Mouse (Mus musculus) ES-E14 (cell line): ENCODE measurements around the gene Slc38a1. TPM values are rescaled to one million over a fixed set of nuclear protein-coding genes. Genes with fewer than 3 reads are reported as not detected.

ENCODE experiments used
- DNase-seq: peaks from one replicate; pipeline ENCODE4 v3.0.0-alpha.2; 2013; ENCODE audit warnings: low read depth, low spot score
- H3K27ac ChIP-seq: 2 replicates; pipeline ENCODE4 v1.5.1; 2012; ENCODE audit warnings: low read depth, mild to moderate bottlenecking, low read length, moderate library complexity, mixed read lengths; ENCODE audit not compliant: poor library complexity, insufficient read depth, severe bottlenecking
- H3K36me3 ChIP-seq: 2 replicates; pipeline ENCODE4 v1.6.1; 2012; ENCODE audit warnings: mild to moderate bottlenecking, low read length, moderate library complexity, mixed read lengths; ENCODE audit not compliant: control insufficient read depth, poor library complexity, insufficient read depth, severe bottlenecking
- H3K4me1 ChIP-seq, 2 experiments: fragments of 150-350 bp in 1 of 2; sonication (generic) in 1 of 2; 2 replicates each; pipeline ENCODE4 v1.6.1; 2012; ENCODE audit warnings: low read length in 2 of 2, mild to moderate bottlenecking in 1 of 2, mixed read lengths in 1 of 2; ENCODE audit not compliant: control insufficient read depth in 2 of 2, insufficient read depth in 2 of 2, poor library complexity in 1 of 2
- H3K4me3 ChIP-seq, 2 experiments: fragments of 150-350 bp in 1 of 2; sonication (generic) in 1 of 2; 2 replicates each; pipeline ENCODE4 v1.5.1; 2012; ENCODE audit warnings: low read length in 2 of 2, low read depth in 1 of 2, mild to moderate bottlenecking in 1 of 2, mixed read lengths in 1 of 2; ENCODE audit not compliant: insufficient read depth in 1 of 2, poor library complexity in 1 of 2, severe bottlenecking in 1 of 2
- H3K9ac ChIP-seq: 2 replicates; pipeline ENCODE4 v1.6.1; 2012; ENCODE audit warnings: low read depth, mild to moderate bottlenecking, low read length, mixed read lengths; ENCODE audit not compliant: poor library complexity, insufficient read depth, severe bottlenecking
- H3K9me3 ChIP-seq: fragments of 150-350 bp; sonication (generic); 2 replicates; pipeline ENCODE4 v1.6.1; 2012; ENCODE audit warnings: low read depth, mild to moderate bottlenecking, low read length; ENCODE audit not compliant: control insufficient read depth, insufficient read depth
- CHD2 ChIP-seq: IDR thresholded peaks from 2 replicates; pipeline ENCODE4 v1.6.1; 2014; ENCODE audit warnings: mild to moderate bottlenecking, low read depth, low read length, inconsistent platforms
- HCFC1 ChIP-seq: IDR thresholded peaks from 2 replicates; pipeline ENCODE4 v1.6.1; 2012; ENCODE audit warnings: low read length, inconsistent platforms, borderline replicate concordance; ENCODE audit not compliant: insufficient read depth
- MAFK ChIP-seq: IDR thresholded peaks from 2 replicates; pipeline ENCODE4 v1.6.1; 2014; ENCODE audit warnings: mild to moderate bottlenecking, low read depth, low read length, inconsistent platforms; ENCODE audit not compliant: insufficient read depth
- ZC3H11A ChIP-seq: IDR thresholded peaks from 2 replicates; pipeline ENCODE4 v1.6.1; 2012; ENCODE audit warnings: low read depth, mild to moderate bottlenecking, inconsistent platforms, low read length, borderline replicate concordance
- ZNF384 ChIP-seq: IDR thresholded peaks from 2 replicates; pipeline ENCODE4 v1.6.1; 2012; ENCODE audit warnings: low read depth, low read length, inconsistent platforms
- in situ Hi-C, 2 experiments: fragments of 600-800 bp; cut with MboI; formaldehyde crosslinking; loops; one replicate each; pipeline ENCODE4 v1.15.1; 2025; ENCODE audit warnings: low sequenced_read_pairs in 2 of 2, inconsistent platforms in 1 of 2; ENCODE audit not compliant: unreplicated experiment in 2 of 2
- total RNA-seq: library from RNA; depleted of rRNA; stranded (reverse); fragments of 300-350 nt; gene quantifications from 2 replicates; pipeline ENCODE4 v1.2.3, GENCODE M21; 2012

Slc38a1 gene
- total RNA-seq, 1 experiment = 95.6 TPM

DNA sequence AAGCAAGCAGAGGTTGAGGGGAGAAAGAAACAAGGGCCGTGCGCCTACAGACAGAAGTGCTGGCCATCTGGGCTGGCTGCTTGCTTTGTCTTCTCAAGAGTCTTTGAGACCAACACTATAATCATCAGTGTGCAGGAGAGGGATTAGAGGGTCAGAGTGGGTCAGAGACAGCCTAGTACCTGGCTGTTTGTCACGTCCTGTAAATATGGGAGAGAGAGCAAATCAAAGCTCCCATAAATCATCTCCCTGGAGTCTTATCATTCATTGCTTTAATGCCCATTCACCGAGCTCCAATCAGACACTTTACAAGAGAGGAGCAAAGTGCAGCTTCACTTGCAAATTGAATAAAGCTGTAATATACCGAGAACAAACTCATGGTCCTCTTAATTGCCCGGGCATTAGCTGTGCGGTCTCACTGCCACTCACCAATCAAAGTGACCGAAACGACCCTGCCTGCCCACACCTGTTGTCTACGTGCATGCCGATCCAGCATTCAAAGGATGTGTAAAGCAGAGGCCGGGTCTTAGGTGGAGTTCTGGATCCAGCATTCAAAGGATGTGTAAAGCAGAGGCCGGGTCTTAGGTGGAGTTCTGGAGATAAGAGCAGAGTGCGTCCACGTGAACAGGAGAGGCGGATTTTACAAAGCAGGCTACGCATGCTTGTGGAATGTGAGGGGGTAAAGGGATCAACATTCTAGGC is 15.0 kb upstream of the Slc38a1 start:
- TF ChIP-seq CHD2 (no peak), MAFK (no peak), ZNF384 (no peak), ZC3H11A (no peak), HCFC1 (no peak)
- Histone ChIP-seq H3K27ac (no peak overlapping the region), H3K9me3 (no peaks in the 10 kb centered on the region), H3K9ac (no peak overlapping the region), H3K4me1 (peaks cover 3 to 10% of the 10 kb centered on the region in 2 experiments; a peak in 2 of 4 replicates), H3K4me3 (no peak overlapping the region), H3K36me3 (no peaks in the 10 kb centered on the region)
- no peak for DNase-seq
- in situ Hi-C loops = no loop called here

DNA sequence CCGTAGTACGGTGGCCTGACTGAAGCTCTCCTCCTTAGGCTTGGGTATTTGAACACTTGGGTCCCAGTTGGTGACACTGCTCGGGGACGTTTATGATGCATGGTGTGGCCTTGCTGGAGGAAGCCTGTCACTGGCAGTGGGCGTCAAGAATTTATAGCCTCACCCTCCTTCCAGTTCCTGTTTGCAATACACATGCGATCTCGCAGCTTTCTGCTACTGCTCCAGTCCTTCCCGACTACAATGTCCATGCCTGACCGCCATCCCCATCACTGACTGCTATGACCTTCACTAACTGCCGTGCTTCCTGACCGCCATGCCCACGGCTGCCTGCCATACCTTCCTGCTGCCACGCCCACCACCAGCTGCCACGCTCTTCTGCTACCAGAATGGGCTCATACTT is 12.8 kb upstream of the Slc38a1 start:
- H3K4me1 ChIP-seq = peaks cover 3% of the 10 kb centered on the region in 2 experiments; a peak in 2 of 4 replicates
- in situ Hi-C loops = no loop called here
- DNase-seq = no peak
- no peak overlapping the region for H3K9ac ChIP-seq
- no peak overlapping the region for H3K27ac ChIP-seq
- no peaks in the 10 kb centered on the region for H3K9me3 ChIP-seq
- no peak overlapping the region for H3K4me3 ChIP-seq
- no peak for TF ChIP-seq CHD2
- no peak for TF ChIP-seq ZC3H11A
- no peak for TF ChIP-seq MAFK
- TF ChIP-seq ZNF384 = no peak
- TF ChIP-seq HCFC1 = no peak
- no peaks in the 10 kb centered on the region for H3K36me3 ChIP-seq

DNA sequence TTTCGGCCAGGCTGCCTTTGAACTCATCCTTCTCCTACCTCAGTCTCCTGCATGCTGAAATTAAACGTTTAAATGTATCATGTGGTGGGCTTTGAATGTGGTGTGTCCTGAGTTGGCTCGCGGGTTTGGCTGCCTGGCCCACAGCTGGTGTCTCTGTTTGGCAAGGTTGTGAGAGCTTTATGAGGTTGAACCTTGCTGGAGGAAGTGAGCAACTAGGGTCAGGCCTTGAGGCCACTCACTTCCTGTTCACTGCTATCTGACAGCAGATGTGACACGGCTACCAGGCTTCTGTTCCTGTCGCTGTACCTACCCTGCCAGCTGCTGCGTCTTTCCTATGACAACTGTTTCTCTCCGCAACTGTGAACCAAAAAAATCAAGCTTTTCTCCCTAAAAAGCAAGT is 12.0 kb upstream of the Slc38a1 start:
- Histone ChIP-seq H3K4me1 (peaks cover 2 to 3% of the 10 kb centered on the region in 2 experiments; a peak in 2 of 4 replicates), H3K4me3 (no peak overlapping the region), H3K27ac (no peak overlapping the region), H3K36me3 (no peaks in the 10 kb centered on the region), H3K9ac (no peak overlapping the region), H3K9me3 (no peaks in the 10 kb centered on the region)
- TF ChIP-seq HCFC1 = no peak
- no peak for TF ChIP-seq ZC3H11A
- TF ChIP-seq MAFK = no peak
- TF ChIP-seq ZNF384 = no peak
- no peak for TF ChIP-seq CHD2
- no peak for DNase-seq
- in situ Hi-C loops = no loop called here

DNA sequence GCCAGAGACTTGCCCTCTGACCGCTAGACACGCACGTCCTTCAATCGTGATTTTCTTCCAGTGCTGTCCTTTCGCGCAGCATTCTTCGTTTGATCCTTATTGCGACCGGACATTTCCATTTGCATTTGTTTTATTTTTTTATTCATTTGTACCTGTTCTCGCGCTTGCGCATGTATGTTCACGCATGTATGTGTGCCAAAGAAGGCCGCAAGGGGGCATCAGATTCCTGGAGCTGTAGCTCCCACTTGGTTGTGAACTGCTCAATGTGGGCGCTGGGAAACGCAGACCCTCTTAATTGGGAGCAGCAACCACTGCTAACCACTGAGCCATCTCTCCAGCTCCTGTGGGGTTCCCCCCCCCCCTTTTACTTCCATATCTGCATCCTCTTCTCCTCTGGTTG is 10.3 kb upstream of the Slc38a1 start:
- Histone ChIP-seq H3K9me3 (no peaks in the 10 kb centered on the region), H3K36me3 (no peaks in the 10 kb centered on the region), H3K9ac (no peak overlapping the region), H3K27ac (no peak overlapping the region), H3K4me1 (peaks cover 0 to 2% of the 10 kb centered on the region in 2 experiments; a peak in 1 of 4 replicates), H3K4me3 (no peak overlapping the region)
- TF ChIP-seq CHD2 (no peak), ZC3H11A (no peak), ZNF384 (0 out of 2 replicates have a peak, but pooled peaks have one; percentile 31), MAFK (no peak), HCFC1 (no peak)
- in situ Hi-C loops = no loop called here
- DNase-seq = no peak
